Mouse (Mus musculus): Measurements from ENCODE around the gene Stn1. TPM values are rescaled to one million over a fixed set of nuclear protein-coding genes. Genes with fewer than 3 reads are reported as not detected.
A peak's percentile ranks its signal among the peaks of the same experiment; 100 is the strongest.

Gene Stn1
- polyA plus RNA-seq, 1 experiment from 2014 or later: 55.1 TPM

GRCm38 (mm10) chr19:47565031-47565654 lies 27.8 kb upstream of the Stn1 start:
- peaks cover 9% of the 10 kb centered on the region; the same call in 1 of the 2 replicates for H3K4me1 ChIP-seq (replicated peaks)
- ATAC-seq (ENCODE audit: insufficient number of reproducible peaks, insufficient read depth, low FRiP score, low TSS enrichment, low read depth): no peak
- H3K27ac ChIP-seq: no peak overlapping the region

GRCm38 (mm10) chr19:47563715-47564114 lies 26.4 kb upstream of the Stn1 start:
- no peak overlapping the region for H3K27ac ChIP-seq
- H3K4me1 ChIP-seq (replicated peaks): peaks cover 9% of the 10 kb centered on the region; the same call in 1 of the 2 replicates
- no peak overlapping the region for H3K4me3 ChIP-seq (replicated peaks)
- no peak overlapping the region for H3K4me2 ChIP-seq
- no peak overlapping the region for H3K9ac ChIP-seq (replicated peaks)
- H3K36me3 ChIP-seq: no peaks in the 10 kb centered on the region
- no peaks in the 10 kb centered on the region for H3K9me3 ChIP-seq
- no peaks in the 10 kb centered on the region for H3K27me3 ChIP-seq
- 33% methylated on average over 13 of the region's 13 CpGs for WGBS
- ATAC-seq (ENCODE audit: insufficient number of reproducible peaks, insufficient read depth, low FRiP score, low TSS enrichment, low read depth): no peak

More at GRCm38 (mm10) chr19:47565031-47565654, 27.8 kb upstream of the Stn1 start:
- no peaks in the 10 kb centered on the region for H3K27me3 ChIP-seq
- 0 out of 2 replicates have a peak overlapping the region, but pooled peaks have one; percentile 31 for H3K9ac ChIP-seq (replicated peaks)
- H3K4me2 ChIP-seq: no peak overlapping the region
- H3K4me3 ChIP-seq (replicated peaks): no peak overlapping the region
- no peaks in the 10 kb centered on the region for H3K36me3 ChIP-seq
- no peaks in the 10 kb centered on the region for H3K9me3 ChIP-seq
- 55% methylated on average over 17 of the region's 17 CpGs for WGBS

- Histone ChIP-seq H3K4me1 (replicated peaks) (peaks cover 9% of the 10 kb centered on the region; the same call in 1 of the 2 replicates), H3K4me2 (no peak overlapping the region), H3K36me3 (no peaks in the 10 kb centered on the region), H3K9me3 (no peaks in the 10 kb centered on the region), H3K4me3 (replicated peaks) (no peak overlapping the region), H3K27me3 (no peaks in the 10 kb centered on the region), H3K9ac (replicated peaks) (no peak overlapping the region), H3K27ac (no peak overlapping the region)
- WGBS: 21% methylated on average over 5 of the region's 5 CpGs
- no peak for ATAC-seq (ENCODE audit: insufficient number of reproducible peaks, insufficient read depth, low FRiP score, low TSS enrichment, low read depth)
Observed at GRCm38 (mm10) chr19:47561996-47562441, 24.7 kb upstream of the Stn1 start.

- Histone ChIP-seq H3K27ac (no peak overlapping the region), H3K27me3 (no peaks in the 10 kb centered on the region), H3K9ac (replicated peaks) (no peak overlapping the region), H3K9me3 (no peaks in the 10 kb centered on the region), H3K4me1 (replicated peaks) (peaks cover 9% of the 10 kb centered on the region; the same call in 1 of the 2 replicates), H3K36me3 (no peaks in the 10 kb centered on the region), H3K4me3 (replicated peaks) (no peak overlapping the region), H3K4me2 (no peak overlapping the region)
- no peak for ATAC-seq (ENCODE audit: insufficient number of reproducible peaks, insufficient read depth, low FRiP score, low TSS enrichment, low read depth)
- WGBS: 87% methylated on average over 12 of the region's 12 CpGs
Observed at GRCm38 (mm10) chr19:47560544-47561161, 23.3 kb upstream of the Stn1 start.

- WGBS: 69% methylated on average over 14 of the region's 14 CpGs
- Histone ChIP-seq H3K27ac (no peak overlapping the region), H3K27me3 (no peaks in the 10 kb centered on the region), H3K9me3 (no peaks in the 10 kb centered on the region), H3K9ac (replicated peaks) (no peak overlapping the region), H3K4me1 (replicated peaks) (peaks cover 3% of the 10 kb centered on the region; the same call in 1 of the 2 replicates), H3K36me3 (no peaks in the 10 kb centered on the region), H3K4me3 (replicated peaks) (no peak overlapping the region), H3K4me2 (no peak overlapping the region)
- no peak for ATAC-seq (ENCODE audit: insufficient number of reproducible peaks, insufficient read depth, low FRiP score, low TSS enrichment, low read depth)
Observed at GRCm38 (mm10) chr19:47559751-47560512, 22.6 kb upstream of the Stn1 start.

GRCm38 (mm10) chr19:47559145-47559544 lies 21.8 kb upstream of the Stn1 start:
- Histone ChIP-seq H3K27ac (no peak overlapping the region), H3K4me1 (replicated peaks) (no peaks in the 10 kb centered on the region; the same call in 1 of the 2 replicates), H3K36me3 (no peaks in the 10 kb centered on the region), H3K9ac (replicated peaks) (no peak overlapping the region), H3K27me3 (no peaks in the 10 kb centered on the region), H3K4me3 (replicated peaks) (no peak overlapping the region), H3K4me2 (no peak overlapping the region), H3K9me3 (no peaks in the 10 kb centered on the region)
- 76% methylated on average over 5 of the region's 5 CpGs for WGBS
- ATAC-seq (ENCODE audit: insufficient number of reproducible peaks, insufficient read depth, low FRiP score, low TSS enrichment, low read depth): no peak

GRCm38 (mm10) chr19:47549584-47549983 lies 12.3 kb upstream of the Stn1 start:
- 77% methylated on average over 4 of the region's 4 CpGs for WGBS
- Histone ChIP-seq H3K27ac (no peak overlapping the region), H3K27me3 (no peaks in the 10 kb centered on the region), H3K9ac (replicated peaks) (no peak overlapping the region), H3K36me3 (no peaks in the 10 kb centered on the region), H3K4me1 (replicated peaks) (0 out of 2 replicates have a peak, but pooled peaks cover 3% of the 10 kb centered on the region), H3K9me3 (no peaks in the 10 kb centered on the region), H3K4me3 (replicated peaks) (no peak overlapping the region), H3K4me2 (no peak overlapping the region)
- no peak for ATAC-seq (ENCODE audit: insufficient number of reproducible peaks, insufficient read depth, low FRiP score, low TSS enrichment, low read depth)

GRCm38 (mm10) chr19:47549174-47549573 lies 11.9 kb upstream of the Stn1 start:
- no peak overlapping the region for H3K4me3 ChIP-seq (replicated peaks)
- H3K9ac ChIP-seq (replicated peaks): no peak overlapping the region
- ATAC-seq (ENCODE audit: insufficient number of reproducible peaks, insufficient read depth, low FRiP score, low TSS enrichment, low read depth): no peak
- no peaks in the 10 kb centered on the region for H3K9me3 ChIP-seq
- no peaks in the 10 kb centered on the region for H3K27me3 ChIP-seq
- no peak overlapping the region for H3K27ac ChIP-seq
- no peak overlapping the region for H3K4me2 ChIP-seq
- H3K36me3 ChIP-seq: no peaks in the 10 kb centered on the region
- 62% methylated on average over 9 of the region's 9 CpGs for WGBS
- H3K4me1 ChIP-seq (replicated peaks): 0 out of 2 replicates have a peak, but pooled peaks cover 3% of the 10 kb centered on the region

- Histone ChIP-seq H3K36me3 (no peaks in the 10 kb centered on the region), H3K4me2 (no peak overlapping the region), H3K4me1 (replicated peaks) (0 out of 2 replicates have a peak, but pooled peaks cover 3% of the 10 kb centered on the region), H3K4me3 (replicated peaks) (no peak overlapping the region), H3K27me3 (peaks cover 5% of the 10 kb centered on the region; the same call in 1 of the 2 replicates), H3K9me3 (no peaks in the 10 kb centered on the region), H3K9ac (replicated peaks) (no peak overlapping the region), H3K27ac (no peak overlapping the region)
- WGBS: 92% methylated on average over 11 of the region's 11 CpGs
- ATAC-seq (ENCODE audit: insufficient number of reproducible peaks, insufficient read depth, low FRiP score, low TSS enrichment, low read depth): no peak
Observed at GRCm38 (mm10) chr19:47548432-47549076, 11.2 kb upstream of the Stn1 start.

- Histone ChIP-seq H3K9ac (replicated peaks) (no peak overlapping the region), H3K36me3 (no peaks in the 10 kb centered on the region), H3K9me3 (no peaks in the 10 kb centered on the region), H3K4me1 (replicated peaks) (0 out of 2 replicates have a peak, but pooled peaks cover 3% of the 10 kb centered on the region), H3K27me3 (peaks cover 30% of the 10 kb centered on the region), H3K4me2 (no peak overlapping the region), H3K4me3 (replicated peaks) (no peak overlapping the region), H3K27ac (no peak overlapping the region)
- ATAC-seq (ENCODE audit: insufficient number of reproducible peaks, insufficient read depth, low FRiP score, low TSS enrichment, low read depth): no peak
Observed at GRCm38 (mm10) chr19:47545528-47545927, 8.2 kb upstream of the Stn1 start.

- Histone ChIP-seq H3K4me1 (replicated peaks) (0 out of 2 replicates have a peak, but pooled peaks cover 3% of the 10 kb centered on the region), H3K36me3 (no peaks in the 10 kb centered on the region), H3K27me3 (peaks cover 30% of the 10 kb centered on the region), H3K4me3 (replicated peaks) (no peak overlapping the region), H3K9ac (replicated peaks) (no peak overlapping the region), H3K9me3 (no peaks in the 10 kb centered on the region), H3K4me2 (no peak overlapping the region), H3K27ac (no peak overlapping the region)
- ATAC-seq (ENCODE audit: insufficient number of reproducible peaks, insufficient read depth, low FRiP score, low TSS enrichment, low read depth): no peak
- WGBS: 21% methylated on average over 3 of the region's 3 CpGs
Observed at GRCm38 (mm10) chr19:47545055-47545454, 7.7 kb upstream of the Stn1 start.

All from limb, embryonic 12.5 days (tissue).